Mouse (Mus musculus): ENCODE data around the gene Olfr316. TPM values are rescaled to one million over a fixed set of nuclear protein-coding genes. Genes with fewer than 3 reads are reported as not detected.

Olfr316 gene
- total and polyA plus RNA-seq, 3 experiments = not detected

GRCm38 (mm10) chr11:58784182-58784581, 31.6 kb downstream of the Olfr316 start:
- Histone ChIP-seq H3K79me2 (ENCODE audit: control insufficient read depth, insufficient read depth, low read length, poor library complexity) (no peaks in the 10 kb centered on the region), H3K9ac (ENCODE audit: control insufficient read depth, low read depth, low read length, poor library complexity, severe bottlenecking) (no peak overlapping the region), H3K36me3 (ENCODE audit: control insufficient read depth in 1 of 2, insufficient read depth in 2 of 2, low read length in 2 of 2) (peaks cover 0 to 6% of the 10 kb centered on the region in 2 experiments; a peak in 2 of 4 replicates), H3K27me3 (ENCODE audit: control insufficient read depth in 1 of 2, insufficient read depth in 2 of 2, low read length in 2 of 2) (peaks cover 7 to 8% of the 10 kb centered on the region in 2 experiments; a peak in 3 of 4 replicates), H3K4me1 (ENCODE audit: control insufficient read depth in 1 of 2, insufficient read depth in 2 of 2, low read length in 2 of 2) (peaks cover 0 to 8% of the 10 kb centered on the region in 2 experiments; a peak in 1 of 4 replicates), H3K27ac (ENCODE audit: control insufficient read depth, low read depth, low read length) (no peak overlapping the region), H3K9me3 (replicated peaks; ENCODE audit: insufficient read depth, low read length) (no peaks in the 10 kb centered on the region), H3K4me3 (ENCODE audit: control insufficient read depth in 1 of 2, insufficient read depth in 1 of 2, low read depth in 2 of 2, low read length in 2 of 2) (no peak overlapping the region)
- DNase-seq (ENCODE audit: low read depth, low spot score) = no peak
- TF ChIP-seq HCFC1 (IDR thresholded peaks at IDR 0.05; ENCODE audit: low read depth, low read length) (no peak), JUND (IDR thresholded peaks at IDR 0.05; ENCODE audit: low read depth, low read length) (no peak), MYC (IDR thresholded peaks at IDR 0.05; ENCODE audit: low read depth, low read length) (no peak), ZMIZ1 (IDR thresholded peaks at IDR 0.05; ENCODE audit: low read depth, low read length) (no peak), UBTF (IDR thresholded peaks at IDR 0.05; ENCODE audit: borderline replicate concordance, insufficient read depth, low read depth, low read length) (no peak), MEF2A (IDR thresholded peaks at IDR 0.05; ENCODE audit: extremely low read depth, insufficient replicate concordance, low read depth, low read length, poor library complexity, severe bottlenecking) (no peak), CHD2 (IDR thresholded peaks at IDR 0.05; ENCODE audit: low read length) (no peak), CTCF (IDR thresholded peaks at IDR 0.05 in 2 of 3, conservative IDR thresholded peaks at IDR 0.05 in 1 of 3; ENCODE audit: control insufficient read depth in 1 of 3, insufficient read depth in 1 of 3, low read depth in 2 of 3, low read length in 3 of 3, poor library complexity in 1 of 3, severe bottlenecking in 1 of 3) (no peak), USF1 (IDR thresholded peaks at IDR 0.05; ENCODE audit: low read depth, low read length) (no peak)

- H3K36me3 ChIP-seq (ENCODE audit: control insufficient read depth in 1 of 2, insufficient read depth in 2 of 2, low read length in 2 of 2) = peaks cover 0 to 8% of the 10 kb centered on the region in 2 experiments; a peak in 2 of 4 replicates
- no peak overlapping the region for H3K9ac ChIP-seq (ENCODE audit: control insufficient read depth, low read depth, low read length, poor library complexity, severe bottlenecking)
- H3K27me3 ChIP-seq (ENCODE audit: control insufficient read depth in 1 of 2, insufficient read depth in 2 of 2, low read length in 2 of 2) = peaks cover 5 to 6% of the 10 kb centered on the region in 2 experiments; a peak in 3 of 4 replicates
- H3K79me2 ChIP-seq (ENCODE audit: control insufficient read depth, insufficient read depth, low read length, poor library complexity) = no peaks in the 10 kb centered on the region
- H3K27ac ChIP-seq (ENCODE audit: control insufficient read depth, low read depth, low read length) = no peak overlapping the region
- H3K9me3 ChIP-seq (replicated peaks; ENCODE audit: insufficient read depth, low read length) = no peaks in the 10 kb centered on the region
- no peak for DNase-seq (ENCODE audit: low read depth, low spot score)
- no peak for TF ChIP-seq MEF2A (IDR thresholded peaks at IDR 0.05; ENCODE audit: extremely low read depth, insufficient replicate concordance, low read depth, low read length, poor library complexity, severe bottlenecking)
- TF ChIP-seq ELF1 (IDR thresholded peaks at IDR 0.05; ENCODE audit: low read depth, low read length) = no peak
- no peak for TF ChIP-seq ZKSCAN1 (IDR thresholded peaks at IDR 0.05; ENCODE audit: low read depth, low read length)
- no peak for TF ChIP-seq MYB (IDR thresholded peaks at IDR 0.05; ENCODE audit: low read depth, low read length)
- no peak for TF ChIP-seq MAZ (IDR thresholded peaks at IDR 0.05; ENCODE audit: low read depth, low read length)
- TF ChIP-seq E2F4 (IDR thresholded peaks at IDR 0.05; ENCODE audit: borderline replicate concordance, low read depth, low read length) = no peak
- TF ChIP-seq ZC3H11A (IDR thresholded peaks at IDR 0.05; ENCODE audit: low read depth, low read length) = no peak
- no peak for TF ChIP-seq POLR2AphosphoS5 (IDR thresholded peaks at IDR 0.05; ENCODE audit: borderline replicate concordance, low read depth, low read length)
- no peak for TF ChIP-seq CTCF (IDR thresholded peaks at IDR 0.05 in 2 of 3, conservative IDR thresholded peaks at IDR 0.05 in 1 of 3; ENCODE audit: control insufficient read depth in 1 of 3, insufficient read depth in 1 of 3, low read depth in 2 of 3, low read length in 3 of 3, poor library complexity in 1 of 3, severe bottlenecking in 1 of 3)
- TF ChIP-seq NRF1 (IDR thresholded peaks at IDR 0.05; ENCODE audit: insufficient read depth, low read depth, low read length, poor library complexity, severe bottlenecking) = no peak
- no peak for TF ChIP-seq RAD21 (IDR thresholded peaks at IDR 0.05; ENCODE audit: low read depth, low read length)
- TF ChIP-seq RCOR1 (IDR thresholded peaks at IDR 0.05; ENCODE audit: low read depth, low read length) = no peak
- TF ChIP-seq CHD1 (IDR thresholded peaks at IDR 0.05; ENCODE audit: low read depth, low read length) = no peak
- no peak for TF ChIP-seq JUND (IDR thresholded peaks at IDR 0.05; ENCODE audit: low read depth, low read length)
- TF ChIP-seq EP300 (IDR thresholded peaks at IDR 0.05; ENCODE audit: low read depth in 1 of 2, low read length in 2 of 2) = no peak
- TF ChIP-seq ETS1 (IDR thresholded peaks at IDR 0.05; ENCODE audit: low read depth, low read length) = no peak
- TF ChIP-seq ZMIZ1 (IDR thresholded peaks at IDR 0.05; ENCODE audit: low read depth, low read length) = no peak
- no peak for TF ChIP-seq MAFK (IDR thresholded peaks at IDR 0.05; ENCODE audit: borderline replicate concordance, low read depth, low read length)
- no peak for TF ChIP-seq SMC3 (IDR thresholded peaks at IDR 0.05; ENCODE audit: low read depth, low read length)
- H3K4me1 ChIP-seq (ENCODE audit: control insufficient read depth in 1 of 2, insufficient read depth in 2 of 2, low read length in 2 of 2) = peaks cover 0 to 10% of the 10 kb centered on the region in 2 experiments; a peak in 2 of 4 replicates
- H3K4me3 ChIP-seq (ENCODE audit: control insufficient read depth in 1 of 2, insufficient read depth in 1 of 2, low read depth in 2 of 2, low read length in 2 of 2) = no peak overlapping the region
Measured at GRCm38 (mm10) chr11:58787651-58788050, 35.1 kb downstream of the Olfr316 start.

All from MEL (cell line).